Mouse (Mus musculus): ENCODE results near the gene Arap2. TPM values are rescaled to one million over a fixed set of nuclear protein-coding genes. Genes with fewer than 3 reads are reported as not detected.

Arap2 gene
- polyA plus RNA-seq, 1 experiment: 12.0 TPM

DNA sequence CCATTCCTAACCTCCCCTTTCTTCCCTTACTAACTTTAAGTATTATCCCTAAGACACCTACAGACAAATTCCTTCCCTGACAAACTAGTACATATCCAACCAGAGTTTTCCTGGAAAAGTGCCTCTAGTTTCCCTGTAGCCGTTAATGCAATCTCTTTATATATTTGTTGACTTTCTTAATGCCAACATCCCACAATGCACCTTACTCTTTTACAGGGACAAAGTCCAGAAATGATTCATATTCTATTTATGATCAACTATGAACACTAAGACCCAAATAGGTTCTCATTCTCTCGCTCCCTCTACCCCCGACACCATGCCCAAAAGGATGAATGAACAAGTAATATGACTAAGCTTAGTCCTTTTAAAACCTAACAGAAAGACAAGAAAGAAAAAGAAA is 49.5 kb downstream of the Arap2 start:
- Histone ChIP-seq H3K27me3 (ENCODE audit: control insufficient read depth, insufficient read depth, low read length) (no peaks in the 10 kb centered on the region), H3K4me3 (ENCODE audit: control insufficient read depth, insufficient read depth, low read length) (no peak overlapping the region), H3K27ac (ENCODE audit: control insufficient read depth, insufficient read depth, low read length) (no peak overlapping the region), H3K36me3 (ENCODE audit: control insufficient read depth, insufficient read depth, low read length) (0 out of 2 replicates have a peak, but pooled peaks cover 5% of the 10 kb centered on the region), H3K4me1 (replicated peaks; ENCODE audit: control insufficient read depth, insufficient read depth, low read length) (peaks cover 7% of the 10 kb centered on the region)
- no peak for TF ChIP-seq CTCF (IDR thresholded peaks at IDR 0.05; ENCODE audit: borderline replicate concordance, control insufficient read depth, extremely low read depth, insufficient read depth, low read length, poor library complexity)
- no peak for TF ChIP-seq POLR2A (IDR thresholded peaks at IDR 0.05; ENCODE audit: control insufficient read depth, extremely low read depth, insufficient read depth, low read length, poor library complexity)
- 97% methylated on average over 3 of the region's 3 CpGs for WGBS
- no peak for DNase-seq

GRCm38 (mm10) chr5:62715977-62716376 is 50.0 kb downstream of the Arap2 start:
- no peak overlapping the region for H3K27ac ChIP-seq (ENCODE audit: control insufficient read depth, insufficient read depth, low read length)

GRCm38 (mm10) chr5:62715436-62715835 is 50.5 kb downstream of the Arap2 start:
- H3K4me1 ChIP-seq (replicated peaks; ENCODE audit: control insufficient read depth, insufficient read depth, low read length): peaks cover 11% of the 10 kb centered on the region
- no peak for TF ChIP-seq CTCF (IDR thresholded peaks at IDR 0.05; ENCODE audit: borderline replicate concordance, control insufficient read depth, extremely low read depth, insufficient read depth, low read length, poor library complexity)
- no peak for TF ChIP-seq POLR2A (IDR thresholded peaks at IDR 0.05; ENCODE audit: control insufficient read depth, extremely low read depth, insufficient read depth, low read length, poor library complexity)
- 0 out of 2 replicates have a peak, but pooled peaks cover 5% of the 10 kb centered on the region for H3K36me3 ChIP-seq (ENCODE audit: control insufficient read depth, insufficient read depth, low read length)
- H3K4me3 ChIP-seq (ENCODE audit: control insufficient read depth, insufficient read depth, low read length): no peak overlapping the region
- H3K27ac ChIP-seq (ENCODE audit: control insufficient read depth, insufficient read depth, low read length): no peak overlapping the region
- H3K27me3 ChIP-seq (ENCODE audit: control insufficient read depth, insufficient read depth, low read length): no peaks in the 10 kb centered on the region
- WGBS: 4% methylated on average over 4 of the region's 4 CpGs
- no peak for DNase-seq

More at GRCm38 (mm10) chr5:62715977-62716376, 50.0 kb downstream of the Arap2 start:
- Histone ChIP-seq H3K4me3 (ENCODE audit: control insufficient read depth, insufficient read depth, low read length) (no peak overlapping the region), H3K36me3 (ENCODE audit: control insufficient read depth, insufficient read depth, low read length) (0 out of 2 replicates have a peak, but pooled peaks cover 5% of the 10 kb centered on the region), H3K27me3 (ENCODE audit: control insufficient read depth, insufficient read depth, low read length) (no peaks in the 10 kb centered on the region), H3K4me1 (replicated peaks; ENCODE audit: control insufficient read depth, insufficient read depth, low read length) (peaks cover 10% of the 10 kb centered on the region)
- no peak for DNase-seq
- TF ChIP-seq POLR2A (IDR thresholded peaks at IDR 0.05; ENCODE audit: control insufficient read depth, extremely low read depth, insufficient read depth, low read length, poor library complexity) (no peak), CTCF (IDR thresholded peaks at IDR 0.05; ENCODE audit: borderline replicate concordance, control insufficient read depth, extremely low read depth, insufficient read depth, low read length, poor library complexity) (no peak)
- WGBS: 33% methylated on average over 1 of the region's 1 CpGs

DNA sequence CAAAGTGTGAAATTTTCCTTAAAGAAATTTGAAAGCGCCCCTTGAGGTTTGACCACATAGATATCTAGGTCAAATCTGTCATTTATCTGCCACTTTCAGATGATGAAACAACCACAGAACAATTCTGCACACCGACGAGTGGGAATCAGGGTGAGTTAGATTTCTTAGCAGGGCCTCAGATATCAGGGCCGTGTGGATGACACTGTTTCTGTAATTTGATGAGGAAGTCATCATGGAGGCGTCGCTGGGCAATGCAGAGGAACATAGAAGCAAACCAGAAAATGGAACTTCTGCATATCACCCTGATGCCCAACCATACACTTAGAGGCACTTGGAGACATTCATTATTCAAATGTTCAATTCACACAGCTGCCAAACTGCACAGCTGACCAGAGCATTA is 55.0 kb downstream of the Arap2 start:
- TF ChIP-seq CTCF (IDR thresholded peaks at IDR 0.05; ENCODE audit: borderline replicate concordance, control insufficient read depth, extremely low read depth, insufficient read depth, low read length, poor library complexity): no peak
- TF ChIP-seq POLR2A (IDR thresholded peaks at IDR 0.05; ENCODE audit: control insufficient read depth, extremely low read depth, insufficient read depth, low read length, poor library complexity): no peak
- no peak for DNase-seq
- no peak overlapping the region for H3K27ac ChIP-seq (ENCODE audit: control insufficient read depth, insufficient read depth, low read length)
- peaks cover 8% of the 10 kb centered on the region; the same call in 1 of the 2 replicates for H3K36me3 ChIP-seq (ENCODE audit: control insufficient read depth, insufficient read depth, low read length)
- H3K4me3 ChIP-seq (ENCODE audit: control insufficient read depth, insufficient read depth, low read length): no peak overlapping the region
- H3K27me3 ChIP-seq (ENCODE audit: control insufficient read depth, insufficient read depth, low read length): no peaks in the 10 kb centered on the region
- peaks cover 9% of the 10 kb centered on the region for H3K4me1 ChIP-seq (replicated peaks; ENCODE audit: control insufficient read depth, insufficient read depth, low read length)
- 10% methylated on average over 6 of the region's 6 CpGs for WGBS

DNA sequence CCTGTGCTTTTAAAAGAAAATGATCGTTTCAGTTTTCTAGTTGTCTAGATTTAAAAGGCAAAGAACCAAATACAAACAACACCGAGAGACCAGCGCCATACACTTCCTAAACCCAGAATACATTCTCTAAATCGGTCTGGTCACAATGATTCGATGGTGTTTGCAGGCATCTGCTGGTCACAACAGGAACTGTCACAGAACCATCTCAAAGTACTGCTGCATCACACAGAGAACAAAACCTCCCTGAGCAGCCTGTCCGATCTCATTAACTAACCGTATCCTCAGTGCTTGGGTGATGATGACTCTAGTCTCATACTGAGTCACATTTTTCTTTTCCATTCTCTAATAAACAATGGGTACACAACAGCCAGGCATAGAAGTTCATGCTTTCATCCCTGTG is 59.1 kb downstream of the Arap2 start:
- DNase-seq: no peak
- 85% methylated on average over 7 of the region's 7 CpGs for WGBS

DNA sequence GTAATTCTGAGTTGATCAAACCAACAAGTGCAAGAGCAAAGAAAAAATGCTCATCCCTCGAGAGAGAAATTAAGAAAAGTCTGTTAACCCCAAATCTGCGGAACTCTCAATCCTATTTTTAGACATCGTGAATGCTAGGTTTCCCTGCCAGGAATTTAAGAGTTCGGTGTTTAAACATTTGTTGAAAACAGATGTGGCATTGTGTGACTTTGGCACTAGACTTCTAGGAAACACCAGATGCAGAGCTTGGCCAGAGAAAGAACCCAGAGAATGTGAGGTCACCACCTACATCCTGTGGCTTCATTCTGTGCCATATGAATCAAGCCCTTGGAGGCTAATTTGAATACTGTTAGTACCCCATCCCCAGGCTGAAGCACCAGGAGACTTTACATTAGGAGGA is 76.0 kb downstream of the Arap2 start:
- no peak for TF ChIP-seq POLR2A (IDR thresholded peaks at IDR 0.05; ENCODE audit: control insufficient read depth, extremely low read depth, insufficient read depth, low read length, poor library complexity)
- TF ChIP-seq CTCF (IDR thresholded peaks at IDR 0.05; ENCODE audit: borderline replicate concordance, control insufficient read depth, extremely low read depth, insufficient read depth, low read length, poor library complexity): no peak
- H3K4me1 ChIP-seq (replicated peaks; ENCODE audit: control insufficient read depth, insufficient read depth, low read length): no peaks in the 10 kb centered on the region
- no peak overlapping the region for H3K27ac ChIP-seq (ENCODE audit: control insufficient read depth, insufficient read depth, low read length)
- H3K27me3 ChIP-seq (ENCODE audit: control insufficient read depth, insufficient read depth, low read length): no peaks in the 10 kb centered on the region
- no peaks in the 10 kb centered on the region; the same call in 1 of the 2 replicates for H3K36me3 ChIP-seq (ENCODE audit: control insufficient read depth, insufficient read depth, low read length)
- WGBS: 80% methylated on average over 4 of the region's 4 CpGs
- DNase-seq: no peak
- H3K4me3 ChIP-seq (ENCODE audit: control insufficient read depth, insufficient read depth, low read length): no peak overlapping the region

More for the DNA sequence above, 59.1 kb downstream of the Arap2 start:
- Histone ChIP-seq H3K4me1 (replicated peaks; ENCODE audit: control insufficient read depth, insufficient read depth, low read length) (peaks cover 4% of the 10 kb centered on the region; the same call in 1 of the 2 replicates), H3K4me3 (ENCODE audit: control insufficient read depth, insufficient read depth, low read length) (no peak overlapping the region), H3K27ac (ENCODE audit: control insufficient read depth, insufficient read depth, low read length) (no peak overlapping the region), H3K27me3 (ENCODE audit: control insufficient read depth, insufficient read depth, low read length) (no peaks in the 10 kb centered on the region), H3K36me3 (ENCODE audit: control insufficient read depth, insufficient read depth, low read length) (peaks cover 3% of the 10 kb centered on the region)
- TF ChIP-seq CTCF (IDR thresholded peaks at IDR 0.05; ENCODE audit: borderline replicate concordance, control insufficient read depth, extremely low read depth, insufficient read depth, low read length, poor library complexity) (no peak), POLR2A (IDR thresholded peaks at IDR 0.05; ENCODE audit: control insufficient read depth, extremely low read depth, insufficient read depth, low read length, poor library complexity) (no peak)

DNA sequence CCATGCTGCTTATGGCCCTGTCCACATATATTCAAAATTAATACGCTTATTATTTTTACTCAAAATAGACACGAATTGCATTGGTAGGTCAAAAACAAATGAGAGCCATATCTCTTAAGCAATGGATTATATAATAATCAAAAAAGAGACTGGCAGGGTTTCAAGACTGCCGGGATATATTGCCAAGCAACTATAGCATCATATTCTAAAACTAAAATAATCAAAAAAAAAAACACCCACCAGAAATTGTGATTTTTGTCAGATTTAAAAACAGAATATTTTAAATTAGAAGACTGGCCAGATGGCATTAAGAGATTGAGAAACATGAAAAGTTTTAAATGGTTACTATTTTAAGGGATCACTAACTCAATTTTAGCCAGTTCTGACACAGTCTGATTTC is 82.2 kb downstream of the Arap2 start:
- WGBS: 95% methylated on average over 3 of the region's 3 CpGs

More for the DNA sequence above, 82.2 kb downstream of the Arap2 start:
- no peaks in the 10 kb centered on the region for H3K4me1 ChIP-seq (replicated peaks; ENCODE audit: control insufficient read depth, insufficient read depth, low read length)
- no peak overlapping the region for H3K4me3 ChIP-seq (ENCODE audit: control insufficient read depth, insufficient read depth, low read length)
- no peak overlapping the region for H3K27ac ChIP-seq (ENCODE audit: control insufficient read depth, insufficient read depth, low read length)
- no peaks in the 10 kb centered on the region for H3K36me3 ChIP-seq (ENCODE audit: control insufficient read depth, insufficient read depth, low read length)
- TF ChIP-seq CTCF (IDR thresholded peaks at IDR 0.05; ENCODE audit: borderline replicate concordance, control insufficient read depth, extremely low read depth, insufficient read depth, low read length, poor library complexity) (no peak), POLR2A (IDR thresholded peaks at IDR 0.05; ENCODE audit: control insufficient read depth, extremely low read depth, insufficient read depth, low read length, poor library complexity) (no peak)
- no peaks in the 10 kb centered on the region for H3K27me3 ChIP-seq (ENCODE audit: control insufficient read depth, insufficient read depth, low read length)
- no peak for DNase-seq

Measured in thymus, adult 2 months (tissue).